Mouse (Mus musculus) neural tube, embryonic 12.5 days (tissue): Measurements from ENCODE around the gene Medag. TPM values are rescaled to one million over a fixed set of nuclear protein-coding genes. Genes with fewer than 3 reads are reported as not detected.

Experiments
- ATAC-seq: fragments of 200-750 bp; cut with Nextera tagmentation; 2 replicates; pipeline ENCODE4 v1.8.0; 2017; ENCODE audit warnings: low read depth, mild to moderate bottlenecking, moderate TSS enrichment, moderate library complexity; ENCODE audit not compliant: low FRiP score
- H3K27ac ChIP-seq: fragments of 300-500 bp; sonication (generic); 2 replicates; pipeline ENCODE4 v1.5.1; 2016
- H3K27me3 ChIP-seq: fragments of 300-500 bp; sonication (generic); replicated peaks from 2 replicates; pipeline ENCODE4 v1.6.1; 2016; ENCODE audit warnings: mild to moderate bottlenecking
- H3K36me3 ChIP-seq: fragments of 300-500 bp; sonication (generic); 2 replicates; pipeline ENCODE4 v1.6.1; 2016; ENCODE audit warnings: mild to moderate bottlenecking
- H3K4me1 ChIP-seq: fragments of 300-500 bp; sonication (generic); 2 replicates; pipeline ENCODE4 v1.6.1; 2016
- H3K4me2 ChIP-seq: fragments of 300-500 bp; sonication (generic); replicated peaks from 2 replicates; pipeline ENCODE4 v1.6.1; 2016; ENCODE audit warnings: mild to moderate bottlenecking
- H3K4me3 ChIP-seq: fragments of 300-500 bp; sonication (generic); 2 replicates; pipeline ENCODE4 v1.5.1; 2016
- H3K9ac ChIP-seq: fragments of 300-500 bp; sonication (generic); 2 replicates; pipeline ENCODE4 v1.6.1; 2016; ENCODE audit warnings: mild to moderate bottlenecking
- H3K9me3 ChIP-seq: fragments of 300-500 bp; sonication (generic); 2 replicates; pipeline ENCODE4 v1.6.1; 2016; ENCODE audit warnings: mild to moderate bottlenecking
- WGBS: fragments of 180-500 bp; shearing (Covaris S2); methylation state at CpG from one replicate; pipeline ENCODE4 v1.1.7; 2016; 5-methylcytosine and 5-hydroxymethylcytosine counted together
- polyA plus RNA-seq: library from polyadenylated mRNA; unstranded; fragments of >200 nt; fragmentation: Nextera tagmentation; extraction: Ambion mirVana; gene quantifications from 2 replicates; pipeline ENCODE4 v1.2.1, GENCODE M21; 2016

The Medag gene
- polyA plus RNA-seq, 1 experiment from 2014 or later: 0.74 TPM

GRCm38 (mm10) chr5:149388947-149389346, 22.6 kb upstream of the Medag start:
- Histone ChIP-seq H3K27ac (no peak overlapping the region), H3K4me2 (no peak overlapping the region), H3K9ac (no peak overlapping the region), H3K27me3 (no peaks in the 10 kb centered on the region), H3K9me3 (no peaks in the 10 kb centered on the region; the same call in 1 of the 2 replicates), H3K4me3 (no peak overlapping the region), H3K36me3 (no peaks in the 10 kb centered on the region), H3K4me1 (no peaks in the 10 kb centered on the region)
- WGBS: 76% methylated on average over 5 of the region's 5 CpGs
- no peak for ATAC-seq

GRCm38 (mm10) chr5:149389548-149390211, 21.9 kb upstream of the Medag start:
- Histone ChIP-seq H3K4me2 (no peak overlapping the region), H3K9ac (no peak overlapping the region), H3K4me1 (no peaks in the 10 kb centered on the region), H3K9me3 (no peaks in the 10 kb centered on the region; the same call in 1 of the 2 replicates), H3K27me3 (no peaks in the 10 kb centered on the region), H3K36me3 (no peaks in the 10 kb centered on the region), H3K27ac (no peak overlapping the region), H3K4me3 (no peak overlapping the region)
- WGBS: 78% methylated on average over 11 of the region's 11 CpGs
- no peak for ATAC-seq

- WGBS: 57% methylated on average over 18 of the region's 18 CpGs
- no peak overlapping the region for H3K4me2 ChIP-seq
- no peaks in the 10 kb centered on the region for H3K4me1 ChIP-seq
- no peak overlapping the region for H3K27ac ChIP-seq
- H3K9ac ChIP-seq: no peak overlapping the region
- H3K27me3 ChIP-seq: no peaks in the 10 kb centered on the region
- H3K36me3 ChIP-seq: no peaks in the 10 kb centered on the region
- H3K9me3 ChIP-seq: no peaks in the 10 kb centered on the region; the same call in 1 of the 2 replicates
- H3K4me3 ChIP-seq: no peak overlapping the region
- ATAC-seq: no peak
These were observed 19.8 kb upstream of the Medag start for GRCm38 (mm10) chr5:149391574-149392375.

- Histone ChIP-seq H3K4me2 (no peak overlapping the region), H3K36me3 (no peaks in the 10 kb centered on the region), H3K4me3 (no peak overlapping the region), H3K27ac (no peak overlapping the region), H3K9me3 (no peaks in the 10 kb centered on the region; the same call in 1 of the 2 replicates), H3K9ac (no peak overlapping the region), H3K4me1 (no peaks in the 10 kb centered on the region), H3K27me3 (no peaks in the 10 kb centered on the region)
- no peak for ATAC-seq
- 83% methylated on average over 6 of the region's 6 CpGs for WGBS
These were observed 19.0 kb upstream of the Medag start for GRCm38 (mm10) chr5:149392420-149392988.

GRCm38 (mm10) chr5:149401446-149401975, 10.0 kb upstream of the Medag start:
- H3K4me1 ChIP-seq: no peaks in the 10 kb centered on the region
- H3K4me2 ChIP-seq: no peak overlapping the region
- no peak overlapping the region for H3K9ac ChIP-seq
- H3K27ac ChIP-seq: no peak overlapping the region
- 91% methylated on average over 7 of the region's 7 CpGs for WGBS
- H3K9me3 ChIP-seq: peaks cover 8% of the 10 kb centered on the region; the same call in 1 of the 2 replicates
- no peak overlapping the region for H3K4me3 ChIP-seq
- H3K27me3 ChIP-seq: no peaks in the 10 kb centered on the region
- H3K36me3 ChIP-seq: no peaks in the 10 kb centered on the region
- no peak for ATAC-seq

- H3K9me3 ChIP-seq: peaks cover 8% of the 10 kb centered on the region; the same call in 1 of the 2 replicates
- no peaks in the 10 kb centered on the region for H3K36me3 ChIP-seq
- H3K4me1 ChIP-seq: no peaks in the 10 kb centered on the region
- 93% methylated on average over 10 of the region's 10 CpGs for WGBS
- no peak overlapping the region for H3K27ac ChIP-seq
- no peak for ATAC-seq
- H3K27me3 ChIP-seq: no peaks in the 10 kb centered on the region
- no peak overlapping the region for H3K4me2 ChIP-seq
- no peak overlapping the region for H3K4me3 ChIP-seq
- H3K9ac ChIP-seq: no peak overlapping the region
These were observed 9.5 kb upstream of the Medag start for GRCm38 (mm10) chr5:149402029-149402428.

GRCm38 (mm10) chr5:149403386-149403785, 8.2 kb upstream of the Medag start:
- H3K27ac ChIP-seq: no peak overlapping the region
- no peaks in the 10 kb centered on the region for H3K36me3 ChIP-seq
- 76% methylated on average over 5 of the region's 5 CpGs for WGBS
- peaks cover 8% of the 10 kb centered on the region; the same call in 1 of the 2 replicates for H3K9me3 ChIP-seq
- H3K27me3 ChIP-seq: no peaks in the 10 kb centered on the region
- H3K4me1 ChIP-seq: no peaks in the 10 kb centered on the region
- H3K4me3 ChIP-seq: no peak overlapping the region
- no peak overlapping the region for H3K4me2 ChIP-seq
- no peak for ATAC-seq
- H3K9ac ChIP-seq: no peak overlapping the region

- WGBS: 82% methylated on average over 5 of the region's 5 CpGs
These were observed 6.8 kb upstream of the Medag start for GRCm38 (mm10) chr5:149404710-149405109.

GRCm38 (mm10) chr5:149406791-149407276, 4.7 kb upstream of the Medag start:
- Histone ChIP-seq H3K27me3 (peaks cover 9% of the 10 kb centered on the region; the same call in 1 of the 2 replicates), H3K4me2 (no peak overlapping the region), H3K4me1 (peaks cover 8% of the 10 kb centered on the region), H3K36me3 (no peaks in the 10 kb centered on the region), H3K9me3 (peaks cover 8% of the 10 kb centered on the region; the same call in 1 of the 2 replicates), H3K4me3 (no peak overlapping the region), H3K9ac (no peak overlapping the region), H3K27ac (no peak overlapping the region)
- no peak for ATAC-seq
- 90% methylated on average over 8 of the region's 8 CpGs for WGBS

More at GRCm38 (mm10) chr5:149404710-149405109, 6.8 kb upstream of the Medag start:
- Histone ChIP-seq H3K27me3 (no peaks in the 10 kb centered on the region), H3K4me2 (no peak overlapping the region), H3K36me3 (no peaks in the 10 kb centered on the region), H3K27ac (no peak overlapping the region), H3K4me3 (no peak overlapping the region), H3K4me1 (no peaks in the 10 kb centered on the region), H3K9ac (no peak overlapping the region), H3K9me3 (peaks cover 8% of the 10 kb centered on the region; the same call in 1 of the 2 replicates)
- ATAC-seq: no peak

GRCm38 (mm10) chr5:149409502-149409901, 2.0 kb upstream of the Medag start:
- WGBS: 90% methylated on average over 3 of the region's 3 CpGs
- Histone ChIP-seq H3K36me3 (no peaks in the 10 kb centered on the region), H3K27ac (no peak overlapping the region), H3K4me3 (no peak overlapping the region), H3K9me3 (peaks cover 4% of the 10 kb centered on the region; the same call in 1 of the 2 replicates), H3K4me1 (peaks cover 13% of the 10 kb centered on the region), H3K9ac (no peak overlapping the region), H3K4me2 (no peak overlapping the region), H3K27me3 (peaks cover 19% of the 10 kb centered on the region)
- ATAC-seq: no peak

- 39% methylated on average over 11 of the region's 11 CpGs for WGBS
- Histone ChIP-seq H3K4me3 (peak overlapping the region; percentile 25; the same call in 1 of the 2 replicates), H3K36me3 (no peaks in the 10 kb centered on the region), H3K4me2 (peak overlapping the region; percentile 65), H3K27ac (no peak overlapping the region), H3K9me3 (no peaks in the 10 kb centered on the region), H3K27me3 (peaks cover 19% of the 10 kb centered on the region), H3K9ac (peak overlapping the region; percentile 48), H3K4me1 (peaks cover 13% of the 10 kb centered on the region)
- ATAC-seq: 0 out of 2 replicates have a peak, but pooled peaks have one; percentile 22
These were observed 636 bp downstream of the Medag start for GRCm38 (mm10) chr5:149412194-149412575.

GRCm38 (mm10) chr5:149412671-149413070, 1.1 kb downstream of the Medag start:
- H3K9ac ChIP-seq: no peak overlapping the region
- no peak overlapping the region for H3K4me2 ChIP-seq
- H3K36me3 ChIP-seq: no peaks in the 10 kb centered on the region
- H3K4me3 ChIP-seq: no peak overlapping the region
- H3K4me1 ChIP-seq: peaks cover 13% of the 10 kb centered on the region
- no peak for ATAC-seq
- H3K9me3 ChIP-seq: no peaks in the 10 kb centered on the region
- H3K27ac ChIP-seq: no peak overlapping the region
- peaks cover 19% of the 10 kb centered on the region for H3K27me3 ChIP-seq
- WGBS: 92% methylated on average over 10 of the region's 10 CpGs
